Mouse (Mus musculus) hindbrain, embryonic 14.5 days (tissue): ENCODE results near the gene Plcb4. TPM values are rescaled to one million over a fixed set of nuclear protein-coding genes. Genes with fewer than 3 reads are reported as not detected.

Experiments
- ATAC-seq: fragments of 200-750 bp; cut with Nextera tagmentation; 2 replicates; pipeline ENCODE4 v1.8.0; 2017; ENCODE audit warnings: moderate number of reproducible peaks, mild to moderate bottlenecking, moderate TSS enrichment, moderate library complexity; ENCODE audit not compliant: low FRiP score
- DNase-seq: peaks from one replicate; pipeline ENCODE4 v3.0.0-alpha.2; 2015; ENCODE audit warnings: low spot score
- H3K27ac ChIP-seq: fragments of 300-500 bp; sonication (generic); 2 replicates; pipeline ENCODE4 v1.5.1; 2014; ENCODE audit warnings: mild to moderate bottlenecking, moderate library complexity
- H3K27me3 ChIP-seq: fragments of 300-500 bp; sonication (generic); 2 replicates; pipeline ENCODE4 v1.6.1; 2014; ENCODE audit warnings: mild to moderate bottlenecking, low read length, mixed read lengths; ENCODE audit not compliant: control insufficient read depth, insufficient read depth
- H3K36me3 ChIP-seq: fragments of 300-500 bp; sonication (generic); replicated peaks from 2 replicates; pipeline ENCODE4 v1.6.1; 2014; ENCODE audit not compliant: control insufficient read depth, insufficient read depth
- H3K4me1 ChIP-seq: fragments of 300-500 bp; sonication (generic); replicated peaks from 2 replicates; pipeline ENCODE4 v1.6.1; 2014; ENCODE audit warnings: antibody characterized with exemption, low read length, mixed read lengths; ENCODE audit not compliant: control insufficient read depth, insufficient read depth
- H3K4me2 ChIP-seq: fragments of 300-500 bp; sonication (generic); replicated peaks from 2 replicates; pipeline ENCODE4 v1.6.1; 2014; ENCODE audit warnings: mild to moderate bottlenecking, moderate library complexity
- H3K4me3 ChIP-seq: fragments of 300-500 bp; sonication (generic); replicated peaks from 2 replicates; pipeline ENCODE4 v1.5.1; 2014; ENCODE audit warnings: mild to moderate bottlenecking, low read length
- H3K9ac ChIP-seq: fragments of 300-500 bp; sonication (generic); 2 replicates; pipeline ENCODE4 v1.6.1; 2014
- H3K9me3 ChIP-seq: fragments of 300-500 bp; sonication (generic); 2 replicates; pipeline ENCODE4 v1.6.1; 2016; ENCODE audit warnings: low read length; ENCODE audit not compliant: control insufficient read depth
- WGBS: fragments of 180-500 bp; shearing (Covaris S2); extraction: QIAGEN DNeasy Blood & Tissue Kit; methylation state at CpG from one replicate; pipeline ENCODE4 v1.1.7; 2014; 5-methylcytosine and 5-hydroxymethylcytosine counted together
- polyA plus RNA-seq: library from polyadenylated mRNA; unstranded; fragments of >200 nt; fragmentation: Nextera tagmentation; extraction: Ambion mirVana; gene quantifications from 2 replicates; pipeline ENCODE4 v1.2.1, GENCODE M21; 2014

Plcb4 gene
- polyA plus RNA-seq, 1 experiment from 2014 or later = 46.2 TPM

DNA sequence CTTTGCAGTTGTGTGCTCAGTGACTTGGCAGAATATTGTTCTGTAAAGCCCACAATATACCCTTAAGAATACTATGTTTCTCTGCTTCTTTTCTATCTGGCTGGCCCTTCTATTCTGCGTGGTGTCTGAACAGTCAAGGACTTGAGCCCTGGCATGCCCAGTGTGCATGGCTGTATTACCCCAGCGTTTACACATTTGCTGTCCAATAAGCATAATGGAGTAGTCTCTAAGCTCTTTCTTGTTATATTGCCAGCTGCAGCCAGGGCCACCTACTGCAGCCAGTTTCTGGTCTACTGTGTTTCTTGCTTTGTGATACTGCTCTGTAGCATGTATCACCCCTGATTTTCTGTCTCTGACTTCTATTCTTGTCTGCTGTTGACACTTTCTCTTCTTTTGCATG lies 166.8 kb downstream of the Plcb4 start:
- no peak overlapping the region for H3K27ac ChIP-seq
- no peaks in the 10 kb centered on the region for H3K27me3 ChIP-seq
- DNase-seq (no peak), ATAC-seq (no peak)
- no peak overlapping the region for H3K4me2 ChIP-seq
- H3K9ac ChIP-seq = no peak overlapping the region
- no peak overlapping the region for H3K4me3 ChIP-seq
- H3K4me1 ChIP-seq = no peaks in the 10 kb centered on the region
- H3K9me3 ChIP-seq = no peaks in the 10 kb centered on the region
- H3K36me3 ChIP-seq = no peaks in the 10 kb centered on the region
- 92% methylated on average over 2 of the region's 2 CpGs for WGBS

- 86% methylated on average over 3 of the region's 3 CpGs for WGBS
- H3K27ac ChIP-seq = no peak overlapping the region
- H3K4me1 ChIP-seq = no peaks in the 10 kb centered on the region
- H3K4me3 ChIP-seq = no peak overlapping the region
- no peak for ATAC-seq
- H3K36me3 ChIP-seq = no peaks in the 10 kb centered on the region
- no peak overlapping the region for H3K4me2 ChIP-seq
- no peaks in the 10 kb centered on the region for H3K27me3 ChIP-seq
- H3K9me3 ChIP-seq = no peaks in the 10 kb centered on the region
- DNase-seq = no peak
- H3K9ac ChIP-seq = no peak overlapping the region
Observed at GRCm38 (mm10) chr2:135826616-135827360, 168.0 kb downstream of the Plcb4 start.

GRCm38 (mm10) chr2:135828446-135828845 lies 169.6 kb downstream of the Plcb4 start:
- WGBS = 82% methylated on average over 2 of the region's 2 CpGs
- no peak for DNase-seq
- Histone ChIP-seq H3K4me2 (no peak overlapping the region), H3K9ac (no peak overlapping the region), H3K4me1 (no peaks in the 10 kb centered on the region), H3K36me3 (no peaks in the 10 kb centered on the region), H3K9me3 (no peaks in the 10 kb centered on the region), H3K4me3 (no peak overlapping the region), H3K27ac (no peak overlapping the region), H3K27me3 (no peaks in the 10 kb centered on the region)
- no peak for ATAC-seq

- no peak overlapping the region for H3K9ac ChIP-seq
- no peaks in the 10 kb centered on the region for H3K27me3 ChIP-seq
- DNase-seq = no peak
- H3K4me1 ChIP-seq = no peaks in the 10 kb centered on the region
- over 99% methylated on average over 3 of the region's 3 CpGs for WGBS
- no peak for ATAC-seq
- no peak overlapping the region for H3K4me3 ChIP-seq
- H3K4me2 ChIP-seq = no peak overlapping the region
- H3K36me3 ChIP-seq = no peaks in the 10 kb centered on the region
- H3K9me3 ChIP-seq = no peaks in the 10 kb centered on the region
- no peak overlapping the region for H3K27ac ChIP-seq
Observed at GRCm38 (mm10) chr2:135833743-135834142, 174.9 kb downstream of the Plcb4 start.

- WGBS = 88% methylated on average over 2 of the region's 2 CpGs
- no peaks in the 10 kb centered on the region for H3K4me1 ChIP-seq
- no peak overlapping the region for H3K27ac ChIP-seq
- DNase-seq (no peak), ATAC-seq (no peak)
- H3K9me3 ChIP-seq = no peaks in the 10 kb centered on the region
- no peak overlapping the region for H3K4me3 ChIP-seq
- H3K27me3 ChIP-seq = no peaks in the 10 kb centered on the region
- no peak overlapping the region for H3K9ac ChIP-seq
- H3K4me2 ChIP-seq = no peak overlapping the region
- H3K36me3 ChIP-seq = no peaks in the 10 kb centered on the region
Observed at GRCm38 (mm10) chr2:135834435-135834834, 175.6 kb downstream of the Plcb4 start.

DNA sequence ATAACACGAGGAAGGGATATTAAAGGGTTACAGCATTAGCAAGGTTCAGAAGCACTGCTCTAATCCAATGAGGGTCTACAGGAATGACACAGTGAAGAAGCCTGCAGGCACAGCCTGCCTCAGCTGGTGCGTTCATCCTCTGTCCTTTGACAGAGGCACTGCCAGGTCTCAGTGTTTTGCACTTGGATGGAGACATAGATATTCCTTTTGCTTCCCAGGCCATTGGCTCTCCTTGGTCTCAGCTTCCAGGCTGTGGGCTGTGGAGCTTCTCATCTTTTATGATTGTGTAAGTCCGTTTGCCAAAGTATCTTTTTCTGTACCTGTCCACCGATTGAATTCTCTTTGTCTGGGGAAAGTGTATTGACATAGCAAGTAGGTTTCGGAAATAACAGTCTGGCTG lies 177.1 kb downstream of the Plcb4 start:
- no peak overlapping the region for H3K4me3 ChIP-seq
- no peaks in the 10 kb centered on the region for H3K27me3 ChIP-seq
- no peaks in the 10 kb centered on the region for H3K36me3 ChIP-seq
- H3K9me3 ChIP-seq = no peaks in the 10 kb centered on the region
- no peak overlapping the region for H3K27ac ChIP-seq
- DNase-seq = no peak
- H3K4me1 ChIP-seq = no peaks in the 10 kb centered on the region
- no peak overlapping the region for H3K9ac ChIP-seq
- no peak for ATAC-seq
- H3K4me2 ChIP-seq = no peak overlapping the region
- WGBS = 93% methylated on average over 5 of the region's 5 CpGs

DNA sequence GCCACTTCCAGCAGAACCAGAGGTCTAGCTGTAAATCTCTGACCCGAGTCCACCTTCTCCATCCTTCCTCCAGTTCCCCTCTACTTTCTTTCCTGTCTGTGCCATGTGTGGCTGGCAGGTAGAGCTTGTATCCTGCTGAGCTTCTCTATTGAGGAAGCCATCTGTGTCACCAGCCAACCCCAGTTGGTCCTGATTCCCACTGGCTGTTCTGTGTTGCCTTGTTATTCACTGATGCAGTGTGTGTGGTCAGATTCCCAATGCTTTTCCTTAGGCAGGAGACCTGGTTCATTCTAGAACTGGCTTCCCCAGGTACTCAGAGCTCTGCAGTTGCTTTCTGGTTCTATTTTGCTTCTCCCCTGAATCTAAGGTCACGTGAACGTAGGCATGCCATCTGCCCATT lies 177.6 kb downstream of the Plcb4 start:
- Histone ChIP-seq H3K27ac (no peak overlapping the region), H3K9ac (no peak overlapping the region), H3K4me3 (no peak overlapping the region), H3K27me3 (no peaks in the 10 kb centered on the region), H3K36me3 (no peaks in the 10 kb centered on the region), H3K9me3 (no peaks in the 10 kb centered on the region), H3K4me1 (no peaks in the 10 kb centered on the region), H3K4me2 (no peak overlapping the region)
- DNase-seq = no peak
- no peak for ATAC-seq
- 83% methylated on average over 3 of the region's 3 CpGs for WGBS

- no peak overlapping the region for H3K4me2 ChIP-seq
- no peak overlapping the region for H3K9ac ChIP-seq
- WGBS = 84% methylated on average over 1 of the region's 1 CpGs
- H3K27ac ChIP-seq = no peak overlapping the region
- H3K4me3 ChIP-seq = no peak overlapping the region
- H3K4me1 ChIP-seq = no peaks in the 10 kb centered on the region
- no peaks in the 10 kb centered on the region for H3K27me3 ChIP-seq
- DNase-seq (no peak), ATAC-seq (no peak)
- no peaks in the 10 kb centered on the region for H3K9me3 ChIP-seq
- no peaks in the 10 kb centered on the region for H3K36me3 ChIP-seq
Observed at GRCm38 (mm10) chr2:135837730-135838129, 178.9 kb downstream of the Plcb4 start.

GRCm38 (mm10) chr2:135838135-135838534 lies 179.3 kb downstream of the Plcb4 start:
- no peaks in the 10 kb centered on the region for H3K4me1 ChIP-seq
- H3K4me2 ChIP-seq = no peak overlapping the region
- no peak overlapping the region for H3K27ac ChIP-seq
- no peak overlapping the region for H3K4me3 ChIP-seq
- H3K9ac ChIP-seq = no peak overlapping the region
- ATAC-seq (no peak), DNase-seq (no peak)
- H3K27me3 ChIP-seq = no peaks in the 10 kb centered on the region
- no peaks in the 10 kb centered on the region for H3K36me3 ChIP-seq
- no peaks in the 10 kb centered on the region for H3K9me3 ChIP-seq
